Mouse (Mus musculus): ENCODE measurements around the gene Stxbp4.

DNA sequence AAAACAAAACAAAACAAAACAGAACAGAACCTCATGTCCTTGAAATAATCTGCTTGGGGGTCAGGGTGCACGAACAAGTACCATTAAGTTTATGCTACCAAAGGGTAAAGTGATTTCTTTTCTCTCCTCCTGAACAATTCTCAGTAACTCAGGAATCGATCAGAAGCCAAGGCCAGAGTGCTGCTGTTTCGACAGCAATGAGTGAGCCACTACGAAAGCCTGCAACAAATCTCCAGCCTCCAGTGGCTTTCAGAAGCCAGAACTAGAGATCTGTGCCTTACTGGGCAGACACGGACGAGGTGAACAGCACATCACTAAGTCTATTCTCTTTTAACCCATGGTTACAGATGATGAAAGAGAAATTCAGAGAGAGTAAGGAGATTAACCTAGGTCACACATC is 47.3 kb upstream of the Stxbp4 start:
- TF ChIP-seq POLR2A (IDR thresholded peaks at IDR 0.05; ENCODE audit: low read depth, low read length) (no peak), CTCF (conservative IDR thresholded peaks at IDR 0.05; ENCODE audit: insufficient read depth, insufficient read length, low read depth, low read length) (no peak)

All from kidney, adult 2 months (tissue).